Mouse (Mus musculus): ENCODE data around the gene Tapbp.

- no peak for TF ChIP-seq CTCF (IDR thresholded peaks at IDR 0.05; ENCODE audit: extremely low read depth, insufficient read depth, low read length)
- TF ChIP-seq POLR2A (IDR thresholded peaks at IDR 0.05; ENCODE audit: extremely low read depth, insufficient read depth, low read length): no peak
These were observed 33.3 kb downstream of the Tapbp start for GRCm38 (mm10) chr17:33948905-33949537.

Data from cortical plate, adult 2 months (tissue).